ENCODE assay signal across 34 mouse cellular contexts in the genomic region with DNA sequence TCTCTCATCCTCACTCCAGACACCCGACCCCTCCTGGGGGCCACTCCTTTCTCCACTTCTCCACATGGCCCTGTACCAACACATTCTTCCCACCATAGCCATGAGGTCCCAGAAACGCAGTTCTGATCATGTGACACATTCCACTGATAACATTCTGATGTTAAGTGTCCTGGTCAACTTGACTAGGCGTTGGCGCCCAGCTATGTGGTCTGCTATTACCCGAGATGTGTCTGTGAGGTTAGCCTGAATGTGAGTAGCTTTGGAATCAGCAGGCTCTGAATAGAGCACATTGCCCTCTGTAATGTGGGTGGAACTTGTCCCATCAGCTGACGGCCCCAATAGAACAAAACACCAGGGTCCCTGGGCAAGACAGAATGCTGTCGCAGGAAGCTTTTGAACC. TPM values are rescaled to one million over a fixed set of nuclear protein-coding genes. Genes with fewer than 3 reads are reported as not detected.
DNase-seq lines count a peak whose midpoint lies in the region; ATAC-seq and TF ChIP-seq lines count a peak whose summit lies in the region.
"Had no signal": no experiment of that assay in that cellular context is flagged by ENCODE, and none has a peak within 500 bp of the region (broad histone marks: within the 10 kb centered on the region; RNA-seq: fewer than 3 reads in every experiment).

No protein-coding gene starts in this region.

- H3K4me2 ChIP-seq in heart, embryonic 13.5 days = no peak overlapping the region
- no peak overlapping the region for H3K4me2 ChIP-seq in heart, embryonic 16.5 days (ENCODE audit: low read depth, low read length)
- H3K4me2 ChIP-seq: embryonic facial prominence, embryonic 12.5 days; embryonic facial prominence, embryonic 15.5 days; hindbrain, embryonic 13.5 days; intestine, embryonic 15.5 days had no signal

- WGBS in heart, embryonic 13.5 days = 36% methylated on average over 7 of the region's 7 CpGs
- WGBS in heart, embryonic 16.5 days = 39% methylated on average over 7 of the region's 7 CpGs

- H3K9me3 ChIP-seq in heart, embryonic 13.5 days = no peaks in the 10 kb centered on the region
- H3K9me3 ChIP-seq in heart, embryonic 16.5 days (replicated peaks; ENCODE audit: control insufficient read depth, low read length) = no peaks in the 10 kb centered on the region
- H3K9me3 ChIP-seq: embryonic facial prominence, embryonic 12.5 days; embryonic facial prominence, embryonic 15.5 days; hindbrain, embryonic 10.5 days; hindbrain, embryonic 13.5 days; intestine, embryonic 15.5 days had no signal

- intact Hi-C loops in gastrocnemius, adult 2 months (cut with DNase I) = no loop called here

- no peak for TF ChIP-seq CTCF in gastrocnemius, adult 2 months (IDR thresholded peaks at IDR 0.05)

- peaks cover 52% of the 10 kb centered on the region for H3K4me1 ChIP-seq in heart, embryonic 13.5 days
- H3K4me1 ChIP-seq in heart, embryonic 16.5 days (ENCODE audit: control insufficient read depth, insufficient read depth, low read length) = peaks cover 23% of the 10 kb centered on the region

- peaks cover 46% of the 10 kb centered on the region for H3K27me3 ChIP-seq in heart, embryonic 13.5 days (replicated peaks)
- H3K27me3 ChIP-seq in heart, embryonic 16.5 days (ENCODE audit: control insufficient read depth, insufficient read depth, low read length) = 0 out of 2 replicates have a peak, but pooled peaks cover 2% of the 10 kb centered on the region
- H3K27me3 ChIP-seq: embryonic facial prominence, embryonic 12.5 days; embryonic facial prominence, embryonic 15.5 days; intestine, embryonic 15.5 days; Patski had no signal

- H3K27ac ChIP-seq in gastrocnemius, adult 2 months = no peak overlapping the region
- 0 out of 2 replicates have a peak overlapping the region, but pooled peaks have one; percentile 25 for H3K27ac ChIP-seq in heart, embryonic 13.5 days (replicated peaks)
- no peak overlapping the region for H3K27ac ChIP-seq in heart, embryonic 16.5 days (ENCODE audit: low read length)
- H3K27ac ChIP-seq: embryonic facial prominence, embryonic 12.5 days; embryonic facial prominence, embryonic 15.5 days; hindbrain, embryonic 13.5 days; intestine, embryonic 15.5 days had no signal

- H3K9ac ChIP-seq in heart, embryonic 13.5 days = no peak overlapping the region
- no peak overlapping the region for H3K9ac ChIP-seq in heart, embryonic 16.5 days (ENCODE audit: low read length)
- H3K9ac ChIP-seq: embryonic facial prominence, embryonic 12.5 days; embryonic facial prominence, embryonic 15.5 days; forebrain, postnatal 0 days; hindbrain, embryonic 13.5 days; intestine, embryonic 15.5 days had no signal

- peak; percentile 5 for DNase-seq in gastrocnemius, adult 2 months
- DNase-seq in gastrocnemius, postnatal 25 days = no peak
- no peak for DNase-seq in heart, adult 18-20 months
- DNase-seq in heart, postnatal 4 days = no peak
- peak; percentile 7 for DNase-seq in 3T3-L1 (ENCODE audit: low read depth, low spot score)
- DNase-seq in retina, embryonic 14.5 days (ENCODE audit: low spot score) = no peak
- DNase-seq: adrenal gland, adult 2 months; adrenal gland, postnatal 14 days; B cell, adult 2 months; cerebellum, adult 11 months; cerebellum, adult 2 months; cerebellum, adult 9-11 months; cerebellum, postnatal 25 days; forebrain, postnatal 0 days; gastrocnemius, postnatal 36 days; kidney, adult 11 months; kidney, adult 9 months had no signal

- H3K4me3 ChIP-seq in gastrocnemius, adult 2 months = no peak overlapping the region
- no peak overlapping the region for H3K4me3 ChIP-seq in heart, embryonic 13.5 days
- no peak overlapping the region for H3K4me3 ChIP-seq in heart, embryonic 16.5 days (ENCODE audit: low read length)
- H3K4me3 ChIP-seq: embryonic facial prominence, embryonic 12.5 days; embryonic facial prominence, embryonic 15.5 days; hindbrain, embryonic 10.5 days; hindbrain, embryonic 13.5 days; intestine, embryonic 15.5 days had no signal

- no peaks in the 10 kb centered on the region for H3K36me3 ChIP-seq in heart, embryonic 13.5 days
- H3K36me3 ChIP-seq in heart, embryonic 16.5 days (ENCODE audit: control insufficient read depth, insufficient read depth) = no peaks in the 10 kb centered on the region
- H3K36me3 ChIP-seq: embryonic facial prominence, embryonic 12.5 days; embryonic facial prominence, embryonic 15.5 days; G1E; hindbrain, embryonic 10.5 days; hindbrain, embryonic 13.5 days; intestine, embryonic 15.5 days had no signal

- ATAC-seq in heart, embryonic 13.5 days (ENCODE audit: extremely low read depth, insufficient number of reproducible peaks, low FRiP score, low TSS enrichment) = no peak; the same call in 1 of the 2 replicates
- ATAC-seq in heart, embryonic 16.5 days (replicated peaks; ENCODE audit: extremely low read depth, insufficient read depth, low FRiP score) = peak; percentile 53
- ATAC-seq: forebrain, embryonic 14.5 days; forebrain, postnatal 0 days; hindbrain, embryonic 16.5 days; intestine, embryonic 15.5 days; Patski had no signal

RNA-seq across cellular contexts. Expression of a gene that starts 18.2 kb away (rescaled TPM):
- total RNA-seq in gastrocnemius, adult 2 months (2021) = under 1 TPM; 0.39 to 0.82 TPM
- total RNA-seq in gastrocnemius, postnatal 25 days (2021) = under 1 TPM; 0.35 to 0.49 TPM
- 0.91 and 1.1 TPM in 2 replicates for polyA plus RNA-seq in heart, embryonic 13.5 days (2015; fragmentation: Nextera tagmentation; extraction: Ambion mirVana)
- under 1 TPM; 0.31 to 0.40 TPM for total RNA-seq in heart, adult 18-20 months (2021)
- polyA plus RNA-seq in heart, embryonic 16.5 days (2015; fragmentation: Nextera tagmentation; extraction: Ambion mirVana) = 1.2 and 1.4 TPM in 2 replicates
- total RNA-seq in heart, postnatal 4 days (2021) = 1 to 10 TPM; 2.1 to 2.5 TPM
- total RNA-seq: CH12.LX; common myeloid progenitor, adult 5-6 weeks; granulocyte monocyte progenitor cell, adult 5-6 weeks had no signal

RNA-seq across cellular contexts. Expression of a gene that starts 58.0 kb away (rescaled TPM):
- total RNA-seq in gastrocnemius, adult 2 months (2021) = under 1 TPM in 1 of 2 experiments, not detected in 1; 0.28 TPM
- total RNA-seq in gastrocnemius, postnatal 25 days (2021) = not detected
- not detected in 2 replicates for polyA plus RNA-seq in heart, embryonic 13.5 days (2015; fragmentation: Nextera tagmentation; extraction: Ambion mirVana)
- not detected for total RNA-seq in heart, adult 18-20 months (2021)
- not detected in 2 replicates for polyA plus RNA-seq in heart, embryonic 16.5 days (2015; fragmentation: Nextera tagmentation; extraction: Ambion mirVana)
- total RNA-seq in heart, postnatal 4 days (2021) = not detected
- total RNA-seq: adrenal gland, adult 2 months; adrenal gland, postnatal 4 days; common myeloid progenitor, adult 5-6 weeks; forebrain, postnatal 0 days; G1E; granulocyte monocyte progenitor cell, adult 5-6 weeks had no signal
- polyA plus RNA-seq: cerebellum, adult 2 months; embryonic facial prominence, embryonic 12.5 days; forebrain, embryonic 11.5 days; forebrain, embryonic 14.5 days; frontal cortex, adult 2 months; G1E had no signal

Comparison
In these comparisons a context has a peak if more than half of its experiments do, and no peak if none do; other contexts are left out.
1. DNase-seq: peak in gastrocnemius, adult 2 months (single experiment) and 3T3-L1 (single experiment); none in gastrocnemius, postnatal 25 days (single experiment), heart, adult 18-20 months (0 of 2), heart, postnatal 4 days (single experiment) and retina, embryonic 14.5 days (single experiment).